Mouse (Mus musculus) E14TG2a.4 (cell line): ENCODE measurements at regions not wholly inside any gene's neighbourhood (a gene's known extent, or its start where the extent isn't known, plus 50 kb on each side); places are given as distances from the start of the nearest gene placed in this dataset.

ENCODE experiments used
- CTCF ChIP-seq: conservative IDR thresholded peaks from 2 replicates; pipeline ENCODE4 v1.5.1; 2014; ENCODE audit warnings: low read length
- NANOG ChIP-seq: IDR thresholded peaks from 2 replicates; pipeline ENCODE4 v1.6.1; 2014; ENCODE audit warnings: borderline replicate concordance, low read length, mixed read lengths

- TF ChIP-seq CTCF (no peak), NANOG (no peak)
Observed at GRCm38 (mm10) chr1:137477239-137477638, 517.0 kb upstream of the Nr5a2 start.
